Mouse (Mus musculus): ENCODE results near the gene Nkx2-4. TPM values are rescaled to one million over a fixed set of nuclear protein-coding genes. Genes with fewer than 3 reads are reported as not detected.

The Nkx2-4 gene
- polyA plus RNA-seq, 1 experiment = not detected

DNA sequence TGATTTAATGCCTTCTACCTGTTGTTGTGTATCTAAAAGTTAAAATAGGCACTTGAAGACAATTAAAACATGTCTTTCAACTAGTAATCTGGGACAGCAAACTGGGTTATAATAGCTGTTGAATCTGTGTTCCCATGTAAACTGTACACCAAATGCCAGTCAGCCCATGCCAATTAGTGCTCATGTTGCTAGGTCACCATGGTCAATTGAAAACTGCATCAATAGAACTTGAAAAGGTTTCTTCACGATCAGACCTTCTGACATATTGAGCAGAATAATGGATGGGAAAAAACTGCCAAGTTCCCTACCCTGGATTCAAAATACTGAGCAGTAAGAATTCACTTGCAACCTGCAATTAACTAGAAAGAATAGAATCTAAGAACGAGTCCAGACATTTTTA is 11.3 kb downstream of the Nkx2-4 start:
- no peaks in the 10 kb centered on the region for H3K4me1 ChIP-seq (ENCODE audit: control insufficient read depth, insufficient read depth, low read length)
- H3K4me3 ChIP-seq (replicated peaks; ENCODE audit: extremely low read depth, low read depth, low read length) = no peak overlapping the region
- TF ChIP-seq POLR2A (IDR thresholded peaks at IDR 0.05; ENCODE audit: borderline replicate concordance, extremely low read depth, low read depth, low read length) = no peak
- TF ChIP-seq CTCF (IDR thresholded peaks at IDR 0.05; ENCODE audit: insufficient read depth, low read length) = no peak
- WGBS = 84% methylated on average over 2 of the region's 2 CpGs
- DNase-seq = no peak

DNA sequence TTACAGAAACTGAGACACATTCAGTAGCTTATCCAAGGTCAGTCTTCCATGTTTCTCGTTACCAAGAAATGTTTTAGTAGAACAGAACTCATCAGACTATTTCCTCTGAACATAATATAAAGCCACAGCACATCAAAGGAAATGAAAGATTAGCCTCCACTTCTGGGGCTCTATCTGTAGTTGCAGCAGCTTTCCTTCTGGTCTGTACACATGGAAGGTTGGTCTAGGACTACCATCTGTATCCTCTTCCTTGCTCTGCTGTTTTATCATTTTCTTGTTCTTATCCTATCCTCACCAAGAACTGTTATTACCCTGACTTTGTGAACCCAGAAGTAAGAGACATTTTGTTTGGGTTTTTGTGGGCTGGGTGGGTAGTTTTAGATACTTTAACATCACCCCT is 14.9 kb downstream of the Nkx2-4 start:
- WGBS = 79% methylated on average over 1 of the region's 1 CpGs

DNA sequence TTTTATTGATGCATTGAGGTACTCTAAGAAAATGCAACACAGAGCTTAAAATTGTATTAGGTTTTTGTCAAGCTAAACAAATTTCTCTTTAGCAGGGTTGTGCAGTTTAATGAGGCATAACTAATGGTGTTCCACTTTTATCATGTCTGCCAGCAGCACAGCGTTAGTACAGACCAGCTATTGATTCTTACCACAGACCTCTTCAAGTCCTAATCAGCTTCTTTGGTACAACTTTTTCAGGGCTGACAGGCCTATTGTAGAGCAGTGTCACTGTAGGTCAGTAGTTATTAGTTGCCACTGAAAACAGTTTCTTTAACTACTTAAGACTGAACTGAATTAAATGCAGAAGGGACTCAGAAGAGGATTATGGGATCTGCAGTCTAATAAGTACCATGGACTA is 16.2 kb downstream of the Nkx2-4 start:
- no peak overlapping the region for H3K4me3 ChIP-seq (replicated peaks; ENCODE audit: extremely low read depth, low read depth, low read length)
- no peak for DNase-seq
- 90% methylated on average over 1 of the region's 1 CpGs for WGBS
- H3K4me1 ChIP-seq (ENCODE audit: control insufficient read depth, insufficient read depth, low read length) = no peaks in the 10 kb centered on the region
- no peak for TF ChIP-seq CTCF (IDR thresholded peaks at IDR 0.05; ENCODE audit: insufficient read depth, low read length)
- TF ChIP-seq POLR2A (IDR thresholded peaks at IDR 0.05; ENCODE audit: borderline replicate concordance, extremely low read depth, low read depth, low read length) = no peak

More for the DNA sequence above, 14.9 kb downstream of the Nkx2-4 start:
- DNase-seq = no peak
- TF ChIP-seq CTCF (IDR thresholded peaks at IDR 0.05; ENCODE audit: insufficient read depth, low read length) (no peak), POLR2A (IDR thresholded peaks at IDR 0.05; ENCODE audit: borderline replicate concordance, extremely low read depth, low read depth, low read length) (no peak)
- Histone ChIP-seq H3K4me1 (ENCODE audit: control insufficient read depth, insufficient read depth, low read length) (no peaks in the 10 kb centered on the region), H3K4me3 (replicated peaks; ENCODE audit: extremely low read depth, low read depth, low read length) (no peak overlapping the region)

DNA sequence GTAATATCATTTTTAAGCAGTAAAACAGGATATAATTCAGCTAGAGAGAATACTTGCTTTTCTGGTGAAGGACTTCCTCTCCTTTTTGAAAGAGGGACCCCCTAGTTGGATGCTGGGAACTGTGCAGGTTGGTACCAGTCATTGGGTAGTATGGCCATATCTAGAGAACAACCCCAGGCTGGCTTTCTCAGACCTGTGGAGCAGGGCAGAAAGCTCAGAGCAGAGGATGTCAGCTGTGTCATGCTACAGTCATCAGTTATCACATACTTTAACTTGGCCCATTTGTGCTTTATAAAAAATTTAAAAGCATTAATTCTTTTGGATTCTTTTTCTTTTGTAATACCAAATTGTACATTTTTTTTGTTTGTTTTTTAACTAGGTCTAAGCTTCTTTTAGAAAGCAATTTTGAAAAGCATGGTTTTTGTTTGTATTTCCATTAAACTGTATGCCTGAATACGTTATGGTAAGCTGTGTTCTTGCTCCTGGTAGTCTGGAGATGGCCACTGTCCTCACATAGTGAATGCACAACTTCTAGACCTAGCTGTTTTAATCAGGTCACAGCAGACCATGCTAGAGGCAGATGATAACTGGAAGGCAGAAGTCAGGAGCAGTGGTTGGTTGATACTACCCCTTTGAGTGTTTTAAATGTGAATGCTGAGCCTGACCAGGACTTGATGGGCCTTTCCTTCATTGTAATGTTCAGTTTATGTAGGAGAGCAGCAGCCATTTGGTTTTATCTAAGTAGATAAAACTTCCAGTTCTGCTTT is 17.6 kb downstream of the Nkx2-4 start:
- Histone ChIP-seq H3K4me1 (ENCODE audit: control insufficient read depth, insufficient read depth, low read length) (no peaks in the 10 kb centered on the region), H3K4me3 (replicated peaks; ENCODE audit: extremely low read depth, low read depth, low read length) (no peak overlapping the region)
- TF ChIP-seq CTCF (IDR thresholded peaks at IDR 0.05; ENCODE audit: insufficient read depth, low read length) = no peak
- no peak for TF ChIP-seq POLR2A (IDR thresholded peaks at IDR 0.05; ENCODE audit: borderline replicate concordance, extremely low read depth, low read depth, low read length)
- no peak for DNase-seq
- 91% methylated on average over 1 of the region's 1 CpGs for WGBS

DNA sequence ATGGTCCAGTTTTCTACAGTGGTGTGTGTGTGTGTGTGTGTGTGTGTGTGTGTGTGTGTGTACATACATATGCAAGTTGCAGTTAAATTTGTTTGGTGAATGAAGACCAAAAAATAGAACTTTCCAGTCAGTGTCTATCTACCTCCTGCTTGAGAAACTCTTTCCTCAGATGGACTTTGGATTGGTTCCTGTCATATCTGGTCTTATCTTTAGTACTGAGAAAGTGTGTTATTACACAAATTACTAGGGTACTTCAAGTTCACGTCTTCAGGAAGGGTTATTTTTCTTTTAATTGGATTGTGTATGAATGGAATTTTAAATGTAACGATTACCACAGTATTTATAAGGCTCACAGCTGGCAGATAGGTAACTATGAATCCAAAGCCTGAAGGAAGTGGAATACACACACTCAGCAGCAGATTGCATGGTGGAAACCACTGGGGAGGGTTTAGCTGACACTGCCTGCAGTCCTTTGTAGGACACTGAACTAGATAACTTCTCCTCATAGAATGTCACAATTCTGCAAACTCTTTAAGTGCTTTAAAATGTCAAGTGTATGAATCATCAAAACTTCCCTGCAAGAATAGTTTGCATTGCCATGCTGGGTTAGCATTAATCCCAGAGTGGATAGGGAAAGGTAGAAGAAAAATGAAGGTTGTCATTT is 31.9 kb downstream of the Nkx2-4 start:
- no peaks in the 10 kb centered on the region for H3K4me1 ChIP-seq (ENCODE audit: control insufficient read depth, insufficient read depth, low read length)
- TF ChIP-seq CTCF (IDR thresholded peaks at IDR 0.05; ENCODE audit: insufficient read depth, low read length) (no peak), POLR2A (IDR thresholded peaks at IDR 0.05; ENCODE audit: borderline replicate concordance, extremely low read depth, low read depth, low read length) (no peak)
- no peak overlapping the region for H3K4me3 ChIP-seq (replicated peaks; ENCODE audit: extremely low read depth, low read depth, low read length)
- DNase-seq = no peak
- 79% methylated on average over 2 of the region's 2 CpGs for WGBS

DNA sequence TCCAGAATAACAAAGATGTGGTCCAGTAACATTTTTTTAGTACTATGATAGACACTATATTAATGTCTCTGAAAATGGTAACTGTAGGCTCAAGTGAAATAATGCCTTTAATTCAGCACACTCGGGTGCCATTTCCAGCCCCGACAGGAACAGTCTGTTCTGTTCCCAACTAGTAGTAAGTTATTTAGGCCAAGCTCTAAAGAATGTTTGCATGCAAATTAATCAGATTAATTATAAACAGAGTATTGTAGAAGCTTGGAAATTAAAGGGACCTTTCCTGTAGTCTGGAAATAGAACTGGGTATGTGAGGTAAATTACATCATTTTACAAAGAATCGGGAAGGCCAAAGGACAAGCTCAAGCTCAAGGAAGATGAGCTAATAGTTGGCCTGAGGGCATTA is 38.2 kb downstream of the Nkx2-4 start:
- no peak overlapping the region for H3K4me3 ChIP-seq (replicated peaks; ENCODE audit: extremely low read depth, low read depth, low read length)
- TF ChIP-seq POLR2A (IDR thresholded peaks at IDR 0.05; ENCODE audit: borderline replicate concordance, extremely low read depth, low read depth, low read length) (no peak), CTCF (IDR thresholded peaks at IDR 0.05; ENCODE audit: insufficient read depth, low read length) (no peak)
- H3K4me1 ChIP-seq (ENCODE audit: control insufficient read depth, insufficient read depth, low read length) = no peaks in the 10 kb centered on the region
- 85% methylated on average over 3 of the region's 3 CpGs for WGBS
- no peak for DNase-seq

DNA sequence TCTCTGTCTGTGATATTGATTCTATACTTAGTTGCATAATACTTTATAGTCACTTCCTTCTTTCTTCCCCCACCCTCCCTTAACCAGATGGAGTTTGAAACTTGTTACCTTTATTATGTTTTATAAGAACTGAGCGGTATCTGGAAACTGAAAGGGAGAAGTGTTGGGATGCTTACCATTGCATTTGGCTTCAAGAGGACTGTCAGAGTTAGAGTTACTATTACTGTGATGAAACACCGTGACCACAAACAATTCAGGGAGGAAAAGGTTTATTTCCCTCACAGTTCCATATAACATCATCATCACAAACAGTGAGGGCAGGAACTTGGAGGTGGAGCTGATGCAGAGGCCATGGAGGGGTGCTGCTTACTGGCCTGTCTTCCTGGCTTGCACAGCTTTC is 49.4 kb downstream of the Nkx2-4 start:
- no peak for TF ChIP-seq POLR2A (IDR thresholded peaks at IDR 0.05; ENCODE audit: borderline replicate concordance, extremely low read depth, low read depth, low read length)
- no peak for TF ChIP-seq CTCF (IDR thresholded peaks at IDR 0.05; ENCODE audit: insufficient read depth, low read length)
- H3K4me1 ChIP-seq (ENCODE audit: control insufficient read depth, insufficient read depth, low read length) = no peaks in the 10 kb centered on the region
- 88% methylated on average over 2 of the region's 2 CpGs for WGBS
- no peak for DNase-seq
- no peak overlapping the region for H3K4me3 ChIP-seq (replicated peaks; ENCODE audit: extremely low read depth, low read depth, low read length)

Other genes starting within 250 kb of the Nkx2-4 start
- 5.5 and 8.0 TPM in 2 replicates for gene Kiz, start 229.6 kb downstream of the Nkx2-4 start, polyA plus RNA-seq (2012; rRNA removed)
- 16.9 and 30.0 TPM in 2 replicates for gene Xrn2, start 72.4 kb downstream of the Nkx2-4 start, polyA plus RNA-seq (2012; rRNA removed)
- gene Nkx2-2, start 108.8 kb upstream of the Nkx2-4 start, polyA plus RNA-seq (2012; rRNA removed) = not detected in 2 replicates

Data from lung, adult 2 months (tissue).